Mouse (Mus musculus) heart, embryonic 11.5 days (tissue): ENCODE measurements around the gene Nfic. TPM values are rescaled to one million over a fixed set of nuclear protein-coding genes. Genes with fewer than 3 reads are reported as not detected.
A peak's percentile ranks its signal among the peaks of the same experiment; 100 is the strongest.

Source experiments
- ATAC-seq: fragments of 200-750 bp; cut with Nextera tagmentation; replicated peaks from 2 replicates; pipeline ENCODE4 v1.8.0; 2017; ENCODE audit warnings: moderate library complexity; ENCODE audit not compliant: insufficient number of reproducible peaks, low FRiP score, low TSS enrichment
- H3K27ac ChIP-seq: fragments of 300-500 bp; sonication (generic); 2 replicates; pipeline ENCODE4 v1.5.1; 2014; ENCODE audit warnings: mild to moderate bottlenecking, low read depth, low read length
- H3K27me3 ChIP-seq: fragments of 300-500 bp; sonication (generic); 2 replicates; pipeline ENCODE4 v1.6.1; 2014; ENCODE audit warnings: mild to moderate bottlenecking, low read length, mixed read lengths; ENCODE audit not compliant: control insufficient read depth, insufficient read depth
- H3K36me3 ChIP-seq: fragments of 300-500 bp; sonication (generic); 2 replicates; pipeline ENCODE4 v1.6.1; 2014; ENCODE audit warnings: mild to moderate bottlenecking, low read length, moderate library complexity, mixed read lengths; ENCODE audit not compliant: control insufficient read depth, insufficient read depth
- H3K4me1 ChIP-seq: fragments of 300-500 bp; sonication (generic); 2 replicates; pipeline ENCODE4 v1.6.1; 2014; ENCODE audit warnings: low read length; ENCODE audit not compliant: control insufficient read depth, insufficient read depth
- H3K4me2 ChIP-seq: fragments of 300-500 bp; sonication (generic); 2 replicates; pipeline ENCODE4 v1.6.1; 2014; ENCODE audit warnings: mild to moderate bottlenecking, moderate library complexity
- H3K4me3 ChIP-seq: fragments of 300-500 bp; sonication (generic); 2 replicates; pipeline ENCODE4 v1.5.1; 2014; ENCODE audit warnings: low read depth, low read length
- H3K9ac ChIP-seq: fragments of 300-500 bp; sonication (generic); 2 replicates; pipeline ENCODE4 v1.6.1; 2014; ENCODE audit warnings: mild to moderate bottlenecking, low read depth, low read length, moderate library complexity
- H3K9me3 ChIP-seq: fragments of 300-500 bp; sonication (generic); replicated peaks from 2 replicates; pipeline ENCODE4 v1.6.1; 2016; ENCODE audit warnings: low read length; ENCODE audit not compliant: control insufficient read depth
- WGBS: fragments of 180-500 bp; shearing (Covaris S2); extraction: QIAGEN DNeasy Blood & Tissue Kit; methylation state at CpG from one replicate; pipeline ENCODE4 v1.1.7; 2014; ENCODE audit not compliant: insufficient replicate concordance; 5-methylcytosine and 5-hydroxymethylcytosine counted together
- polyA plus RNA-seq: library from polyadenylated mRNA; unstranded; fragments of >200 nt; fragmentation: Nextera tagmentation; extraction: Ambion mirVana; gene quantifications from 2 replicates; pipeline ENCODE4 v1.2.1, GENCODE M21; 2014

The Nfic gene
- polyA plus RNA-seq, 1 experiment from 2014 or later, result 28.1 TPM

DNA sequence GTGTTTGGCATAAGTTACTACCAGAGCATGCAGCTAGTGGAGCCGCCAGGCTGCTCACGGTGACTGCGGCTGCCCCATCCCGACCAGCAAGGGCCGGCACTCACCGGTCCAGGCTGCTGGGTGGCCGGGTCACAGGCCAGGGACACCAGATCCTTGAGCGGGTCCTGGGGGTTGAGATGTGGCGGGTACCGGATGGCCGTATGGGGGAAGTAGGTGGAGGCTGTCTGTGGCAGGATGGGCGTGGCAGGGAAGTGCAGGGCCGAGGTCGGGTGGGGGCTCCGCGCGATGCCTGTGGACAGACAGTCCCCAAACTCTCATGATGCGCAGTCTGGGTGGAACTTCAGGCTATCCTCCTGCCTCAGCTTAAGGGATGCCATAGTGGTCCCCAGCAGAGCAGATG, 50.7 kb downstream of the Nfic start:
- Histone ChIP-seq H3K4me2 (0 out of 2 replicates have a peak overlapping the region, but pooled peaks have one; percentile 1), H3K9me3 (no peaks in the 10 kb centered on the region), H3K4me1 (peaks cover 72% of the 10 kb centered on the region), H3K4me3 (no peak overlapping the region), H3K27me3 (peaks cover 21% of the 10 kb centered on the region), H3K9ac (no peak overlapping the region), H3K36me3 (peaks cover 11% of the 10 kb centered on the region; the same call in 1 of the 2 replicates), H3K27ac (peak overlapping the region; percentile 29; the same call in 1 of the 2 replicates)
- 58% methylated on average over 18 of the region's 18 CpGs for WGBS
- ATAC-seq, result no peak

DNA sequence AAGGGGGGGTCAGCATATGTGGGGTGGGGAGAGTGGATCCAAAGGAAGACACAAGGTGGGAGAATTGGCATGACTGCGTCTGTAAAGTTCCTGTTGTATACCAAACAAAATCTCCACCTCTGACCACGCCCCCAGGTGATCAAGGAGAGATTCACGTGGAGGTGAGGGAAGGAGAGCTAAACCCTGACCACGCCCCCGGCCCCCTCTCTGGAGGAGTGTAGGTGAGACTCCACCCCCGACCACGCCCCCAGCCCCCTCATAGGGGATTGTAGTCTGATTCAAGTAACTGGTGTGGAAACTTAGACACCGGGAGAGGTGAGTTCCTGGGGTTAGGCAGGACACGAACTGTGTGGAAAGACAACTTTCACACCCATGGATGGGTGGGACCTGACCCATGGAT, 51.4 kb downstream of the Nfic start:
- H3K9ac ChIP-seq, result no peak overlapping the region
- peak overlapping the region; percentile 29; the same call in 1 of the 2 replicates for H3K27ac ChIP-seq
- H3K4me3 ChIP-seq, result no peak overlapping the region
- peaks cover 21% of the 10 kb centered on the region for H3K27me3 ChIP-seq
- no peaks in the 10 kb centered on the region for H3K9me3 ChIP-seq
- no peak for ATAC-seq
- WGBS, result 18% methylated on average over 9 of the region's 9 CpGs
- peaks cover 13% of the 10 kb centered on the region; the same call in 1 of the 2 replicates for H3K36me3 ChIP-seq
- H3K4me1 ChIP-seq, result peaks cover 65% of the 10 kb centered on the region
- H3K4me2 ChIP-seq, result no peak overlapping the region

DNA sequence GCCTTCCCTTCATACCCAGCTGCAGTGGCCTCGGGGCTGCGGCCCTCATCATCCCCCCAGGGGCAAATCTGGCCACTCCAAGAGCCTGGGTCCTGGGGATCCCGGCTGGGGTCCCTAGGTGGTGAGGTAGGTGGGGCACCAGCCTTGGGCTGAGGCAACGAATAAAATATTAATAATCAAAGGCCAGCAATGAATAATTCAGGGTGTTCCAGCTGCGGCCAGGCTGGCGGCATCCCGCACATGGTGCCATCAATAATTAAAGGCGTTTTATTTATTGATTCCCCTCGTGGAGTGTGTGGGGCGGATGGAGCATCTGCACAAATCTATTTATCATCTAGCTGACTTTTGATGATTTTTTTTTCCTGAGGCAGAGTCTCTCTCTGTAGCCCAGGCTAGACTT, 51.9 kb downstream of the Nfic start:
- Histone ChIP-seq H3K4me3 (no peak overlapping the region), H3K36me3 (peaks cover 13% of the 10 kb centered on the region; the same call in 1 of the 2 replicates), H3K4me2 (no peak overlapping the region), H3K4me1 (peaks cover 59% of the 10 kb centered on the region), H3K9me3 (no peaks in the 10 kb centered on the region), H3K27ac (peak overlapping the region; percentile 88), H3K27me3 (peaks cover 21% of the 10 kb centered on the region), H3K9ac (no peak overlapping the region)
- ATAC-seq, result no peak
- 60% methylated on average over 10 of the region's 10 CpGs for WGBS

DNA sequence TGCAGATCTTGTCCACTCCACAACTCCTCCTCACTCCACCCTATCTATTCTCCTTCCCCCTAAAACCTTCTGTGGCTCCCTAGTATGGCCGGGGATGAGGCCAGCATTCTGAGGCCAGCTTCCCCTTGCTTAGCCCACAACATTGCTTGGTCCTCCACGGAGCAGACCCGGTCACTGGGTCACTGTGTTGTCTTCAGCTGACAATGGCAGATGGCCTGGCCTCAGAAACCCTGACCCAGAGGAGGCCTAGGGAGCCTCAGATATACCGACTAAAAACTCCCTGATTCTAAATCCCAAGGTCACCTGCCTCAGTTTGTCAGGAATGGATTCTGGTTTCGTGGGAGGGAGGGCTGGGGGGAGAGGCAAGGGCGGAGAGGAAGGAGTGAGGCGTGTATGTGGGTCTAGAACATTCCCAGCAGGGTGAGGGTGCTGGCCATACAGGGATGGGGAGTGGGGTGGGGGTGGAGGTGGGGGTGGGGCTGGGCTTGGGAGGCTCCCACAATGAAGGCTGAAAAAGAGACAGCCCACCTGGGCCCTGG, 53.1 kb downstream of the Nfic start:
- H3K27ac ChIP-seq, result peak overlapping the region; percentile 88
- ATAC-seq, result peak; percentile 6; the same call in 1 of the 2 replicates
- H3K4me1 ChIP-seq, result peaks cover 47% of the 10 kb centered on the region
- H3K9ac ChIP-seq, result peak overlapping the region; percentile 66
- H3K27me3 ChIP-seq, result peaks cover 21% of the 10 kb centered on the region
- no peaks in the 10 kb centered on the region for H3K9me3 ChIP-seq
- 20% methylated on average over 7 of the region's 7 CpGs for WGBS
- peak overlapping the region; percentile 8; the same call in 1 of the 2 replicates for H3K4me3 ChIP-seq
- peaks cover 13% of the 10 kb centered on the region; the same call in 1 of the 2 replicates for H3K36me3 ChIP-seq
- H3K4me2 ChIP-seq, result peak overlapping the region; percentile 49

DNA sequence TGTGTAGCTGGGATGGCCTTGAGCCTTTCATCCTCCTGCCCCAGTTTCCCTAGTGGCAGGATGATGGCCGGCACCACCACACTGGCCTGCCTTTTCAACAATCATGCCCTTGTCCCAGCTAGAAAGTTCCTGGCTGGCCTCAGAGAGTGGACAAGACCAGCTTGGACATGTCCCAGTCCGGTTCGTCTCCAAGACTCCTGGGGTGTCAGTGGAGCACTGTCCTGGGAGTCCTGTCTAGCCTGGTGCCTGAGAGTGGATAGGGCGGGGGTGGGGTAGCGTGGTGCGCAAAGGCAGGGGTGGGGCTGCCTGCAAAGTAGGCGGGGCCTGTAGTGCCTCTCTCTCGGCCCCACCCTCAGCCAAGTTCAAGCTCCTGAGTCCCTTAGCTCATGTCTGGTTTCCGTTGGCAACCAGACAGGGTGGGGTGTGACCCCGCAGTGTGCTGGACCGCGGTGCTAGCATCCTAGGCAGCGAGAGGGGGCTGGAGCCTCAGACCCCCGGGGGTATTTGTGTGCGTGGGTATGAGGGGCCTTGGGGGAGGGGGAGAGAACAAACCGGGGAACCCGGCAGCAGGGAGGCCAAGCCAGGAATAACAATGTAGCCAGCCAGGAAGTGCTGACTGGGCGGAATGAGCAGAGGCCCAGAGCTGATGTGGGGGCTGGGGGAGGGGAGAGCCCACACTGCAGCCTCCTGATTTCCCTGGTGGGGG, 53.8 kb downstream of the Nfic start:
- Histone ChIP-seq H3K9me3 (no peaks in the 10 kb centered on the region), H3K4me2 (peak overlapping the region; percentile 49), H3K36me3 (peaks cover 13% of the 10 kb centered on the region; the same call in 1 of the 2 replicates), H3K9ac (peak overlapping the region; percentile 66), H3K27me3 (peaks cover 21% of the 10 kb centered on the region), H3K4me1 (peaks cover 41% of the 10 kb centered on the region), H3K4me3 (peak overlapping the region; percentile 8; the same call in 1 of the 2 replicates), H3K27ac (peak overlapping the region; percentile 88)
- peak; percentile 73 for ATAC-seq
- 6% methylated on average over 18 of the region's 18 CpGs for WGBS

DNA sequence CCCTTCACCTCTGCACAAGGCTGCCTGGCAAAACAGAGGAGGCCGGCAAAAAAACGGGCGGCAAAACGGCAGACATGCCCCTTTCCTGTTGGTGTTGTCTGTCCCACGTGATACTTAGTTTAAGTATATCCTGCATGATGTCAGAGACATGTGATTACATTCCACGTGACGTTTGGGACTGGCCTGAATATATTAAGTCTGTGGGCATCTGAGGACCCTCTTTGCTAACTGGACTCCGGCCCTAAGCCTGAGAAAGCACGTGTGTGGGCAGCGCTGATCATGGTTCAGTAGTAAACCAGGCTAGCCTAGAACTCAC, 54.3 kb downstream of the Nfic start:
- H3K27ac ChIP-seq, result peak overlapping the region; percentile 88
- ATAC-seq, result 0 out of 2 replicates have a peak, but pooled peaks have one; percentile 10
- no peak overlapping the region; the same call in 1 of the 2 replicates for H3K9ac ChIP-seq
- no peak overlapping the region for H3K4me3 ChIP-seq
- peaks cover 21% of the 10 kb centered on the region for H3K27me3 ChIP-seq
- peaks cover 13% of the 10 kb centered on the region; the same call in 1 of the 2 replicates for H3K36me3 ChIP-seq
- H3K4me2 ChIP-seq, result peak overlapping the region; percentile 49; the same call in 1 of the 2 replicates
- WGBS, result 17% methylated on average over 10 of the region's 10 CpGs
- H3K9me3 ChIP-seq, result no peaks in the 10 kb centered on the region
- H3K4me1 ChIP-seq, result peaks cover 36% of the 10 kb centered on the region

DNA sequence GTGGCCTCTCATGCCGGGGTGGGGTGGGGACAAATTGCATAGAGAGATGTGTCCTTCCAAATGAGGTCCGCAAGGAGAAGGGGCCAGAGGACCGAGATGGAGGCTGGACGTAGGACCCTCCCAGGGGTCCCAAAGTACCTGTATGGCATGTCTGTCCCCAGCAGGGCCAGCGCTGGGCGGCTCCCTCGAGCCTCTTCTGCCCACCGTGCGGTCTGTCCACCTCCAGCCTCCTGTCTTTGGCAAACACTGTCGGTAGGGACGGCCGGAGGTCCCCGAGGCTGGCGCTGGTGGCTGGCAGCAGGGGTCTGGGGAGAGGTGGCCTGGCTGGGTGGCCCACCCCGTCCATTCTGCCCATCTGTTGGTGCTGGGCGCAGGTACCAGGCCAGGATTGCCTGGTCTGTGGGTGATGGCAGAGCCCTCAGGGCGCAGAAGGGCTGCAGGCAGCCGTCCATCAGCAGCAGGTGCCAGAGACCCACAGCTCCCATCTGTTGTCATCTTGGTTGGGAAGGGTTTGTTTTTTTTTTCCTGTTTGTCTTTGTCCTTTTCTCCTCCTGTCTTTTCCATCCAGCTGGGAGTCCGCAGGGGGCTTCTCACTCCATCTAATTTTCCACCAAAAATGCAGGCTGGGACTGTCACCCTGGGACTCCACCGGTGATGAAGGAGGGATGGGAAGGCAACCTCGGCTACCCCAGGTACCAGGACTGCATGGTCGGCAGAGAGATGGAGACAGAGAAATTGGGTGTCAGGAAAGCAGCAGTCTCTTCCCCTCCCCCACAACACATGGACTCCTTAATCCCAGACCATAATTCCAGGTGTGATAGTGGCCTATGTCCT, 54.8 kb downstream of the Nfic start:
- Histone ChIP-seq H3K36me3 (peaks cover 10% of the 10 kb centered on the region; the same call in 1 of the 2 replicates), H3K4me2 (no peak overlapping the region), H3K27ac (peak overlapping the region; percentile 88; the same call in 1 of the 2 replicates), H3K9me3 (no peaks in the 10 kb centered on the region), H3K27me3 (peaks cover 21% of the 10 kb centered on the region), H3K4me3 (no peak overlapping the region), H3K4me1 (peaks cover 33% of the 10 kb centered on the region), H3K9ac (no peak overlapping the region; the same call in 1 of the 2 replicates)
- no peak for ATAC-seq
- WGBS, result 48% methylated on average over 22 of the region's 22 CpGs

DNA sequence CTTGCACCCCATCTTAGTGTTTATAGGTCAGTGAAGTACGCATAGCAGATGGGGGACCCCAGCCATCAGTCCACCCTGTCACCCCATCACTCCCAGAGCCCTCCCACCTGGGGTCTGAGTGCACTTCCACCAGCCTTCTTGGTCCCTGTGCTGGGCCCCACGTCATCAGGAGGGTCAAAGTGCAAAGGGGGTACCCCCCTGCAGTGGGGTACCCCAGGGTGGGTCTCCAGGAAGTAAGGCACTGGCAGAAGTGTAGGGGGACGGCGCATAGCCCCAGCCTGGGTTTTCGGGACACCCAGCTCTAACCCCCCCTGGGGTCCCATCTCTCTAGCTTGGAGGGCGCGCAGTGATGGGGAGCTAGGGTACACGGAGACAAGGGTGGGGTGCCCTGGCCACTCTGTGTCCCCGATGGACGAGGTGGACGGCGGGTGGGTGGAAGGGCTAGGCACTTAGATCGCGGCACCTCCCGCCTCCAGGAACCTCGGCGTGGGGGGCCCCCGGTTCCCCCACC, 55.6 kb downstream of the Nfic start:
- Histone ChIP-seq H3K4me2 (peak overlapping the region; percentile 6), H3K27ac (no peak overlapping the region), H3K36me3 (peaks cover 10% of the 10 kb centered on the region; the same call in 1 of the 2 replicates), H3K4me1 (peaks cover 33% of the 10 kb centered on the region), H3K9me3 (no peaks in the 10 kb centered on the region), H3K27me3 (peaks cover 21% of the 10 kb centered on the region), H3K4me3 (no peak overlapping the region), H3K9ac (no peak overlapping the region)
- 75% methylated on average over 18 of the region's 18 CpGs for WGBS
- no peak for ATAC-seq
